Mouse (Mus musculus) erythroblast, embryonic 14.5 days (primary cell): Measurements from ENCODE around the gene Wdr48.

Experiments
- GATA1 ChIP-seq: IDR thresholded peaks from 2 replicates; pipeline ENCODE4 v1.6.1; 2012; ENCODE audit warnings: low read length, inconsistent platforms, mixed read lengths
- TAL1 ChIP-seq: IDR thresholded peaks from 3 replicates; pipeline ENCODE4 v1.6.1; 2012; ENCODE audit warnings: low read length, inconsistent platforms, mixed read lengths

DNA sequence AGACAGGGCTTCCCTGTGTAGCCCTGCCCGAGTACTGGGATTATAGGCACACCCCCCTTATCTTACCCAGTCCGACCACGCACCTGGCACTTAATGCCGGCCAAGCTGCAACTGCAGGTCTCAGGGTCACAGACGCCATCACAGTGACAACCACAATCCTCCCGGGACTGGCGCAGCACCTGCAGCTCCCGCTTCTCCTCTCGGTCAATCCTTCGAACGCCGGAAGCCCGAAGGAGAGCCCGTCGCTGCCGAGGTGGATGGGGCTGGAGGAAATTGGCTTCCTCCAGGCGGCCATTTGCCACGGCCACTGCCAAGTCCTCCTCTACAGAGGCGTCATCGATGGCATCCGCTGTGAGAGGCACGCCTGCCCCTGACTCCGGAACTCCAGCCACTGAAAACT is 78.6 kb downstream of the Wdr48 start:
- TF ChIP-seq TAL1 (no peak), GATA1 (no peak)
